Mouse (Mus musculus): ENCODE data around the gene Nfatc2. TPM values are rescaled to one million over a fixed set of nuclear protein-coding genes. Genes with fewer than 3 reads are reported as not detected.

The Nfatc2 gene
- polyA plus RNA-seq, 1 experiment = 1.0 TPM

- no peak for TF ChIP-seq GATA1 (IDR thresholded peaks at IDR 0.05; ENCODE audit: borderline replicate concordance, low read length)
- no peak for TF ChIP-seq FLI1 (IDR thresholded peaks at IDR 0.05; ENCODE audit: low read length)
- no peaks in the 10 kb centered on the region for H3K36me3 ChIP-seq (replicated peaks; ENCODE audit: low read length)
- H3K4me3 ChIP-seq (replicated peaks) = no peak overlapping the region
- H3K27me3 ChIP-seq (replicated peaks) = peaks cover 82% of the 10 kb centered on the region
- peaks cover 21% of the 10 kb centered on the region; the same call in 1 of the 2 replicates for H3K4me1 ChIP-seq
- no peaks in the 10 kb centered on the region for H3K9me3 ChIP-seq
These were observed 55.4 kb downstream of the Nfatc2 start for GRCm38 (mm10) chr2:168545901-168546557.

DNA sequence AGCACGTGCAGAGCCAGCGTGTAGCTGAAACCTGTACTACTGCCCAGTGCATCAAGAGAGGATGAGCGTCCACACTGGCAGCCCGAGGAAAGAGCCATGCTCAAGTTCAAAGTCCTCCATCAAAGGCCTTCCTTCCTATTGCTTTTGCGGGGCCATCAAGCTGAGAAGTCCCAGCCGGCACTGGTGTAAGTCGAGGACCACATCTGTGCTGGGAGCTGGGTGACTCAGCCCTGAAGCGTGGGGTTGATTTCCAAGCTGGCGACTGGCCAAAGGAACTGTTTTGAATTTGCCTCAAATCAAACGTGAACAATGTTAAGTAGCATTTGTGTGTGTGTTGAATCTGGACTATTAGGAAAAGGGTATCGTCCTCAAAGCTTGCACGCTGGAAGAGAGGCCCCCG is 57.4 kb downstream of the Nfatc2 start:
- Histone ChIP-seq H3K4me1 (peaks cover 34% of the 10 kb centered on the region), H3K27me3 (replicated peaks) (peaks cover 69% of the 10 kb centered on the region), H3K36me3 (replicated peaks; ENCODE audit: low read length) (no peaks in the 10 kb centered on the region), H3K4me3 (replicated peaks) (no peak overlapping the region), H3K9me3 (no peaks in the 10 kb centered on the region)
- TF ChIP-seq GATA1 (IDR thresholded peaks at IDR 0.05; ENCODE audit: borderline replicate concordance, low read length) = no peak
- no peak for TF ChIP-seq FLI1 (IDR thresholded peaks at IDR 0.05; ENCODE audit: low read length)

GRCm38 (mm10) chr2:168543026-168543425 is 58.4 kb downstream of the Nfatc2 start:
- TF ChIP-seq FLI1 (IDR thresholded peaks at IDR 0.05; ENCODE audit: low read length) = no peak
- TF ChIP-seq GATA1 (IDR thresholded peaks at IDR 0.05; ENCODE audit: borderline replicate concordance, low read length) = no peak
- no peaks in the 10 kb centered on the region for H3K9me3 ChIP-seq
- no peak overlapping the region for H3K4me3 ChIP-seq (replicated peaks)
- H3K4me1 ChIP-seq = peaks cover 43% of the 10 kb centered on the region
- peaks cover 66% of the 10 kb centered on the region for H3K27me3 ChIP-seq (replicated peaks)
- no peaks in the 10 kb centered on the region for H3K36me3 ChIP-seq (replicated peaks; ENCODE audit: low read length)

DNA sequence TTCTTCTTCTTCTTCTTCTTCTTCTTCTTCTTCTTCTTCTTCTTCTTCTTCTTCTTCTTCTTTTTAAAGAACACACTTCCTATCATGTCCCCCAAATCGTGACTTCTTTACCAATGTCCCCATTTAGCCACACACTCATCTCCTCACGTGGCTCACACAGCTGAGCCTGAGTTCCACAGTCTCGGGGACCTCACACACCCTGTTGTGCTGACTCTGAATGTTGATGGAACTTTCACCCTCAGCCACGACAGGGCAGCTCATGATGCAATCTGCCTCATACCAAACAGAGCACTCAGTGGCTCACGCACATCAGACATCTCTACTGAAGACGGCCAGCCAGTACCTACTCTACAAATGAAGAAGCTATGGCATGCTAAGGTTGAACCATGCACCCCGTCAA is 60.2 kb downstream of the Nfatc2 start:
- H3K4me3 ChIP-seq (replicated peaks) = no peak overlapping the region
- peaks cover 65% of the 10 kb centered on the region for H3K27me3 ChIP-seq (replicated peaks)
- TF ChIP-seq FLI1 (IDR thresholded peaks at IDR 0.05; ENCODE audit: low read length) (no peak), GATA1 (IDR thresholded peaks at IDR 0.05; ENCODE audit: borderline replicate concordance, low read length) (no peak)
- no peaks in the 10 kb centered on the region for H3K9me3 ChIP-seq
- H3K4me1 ChIP-seq = peaks cover 46% of the 10 kb centered on the region
- H3K36me3 ChIP-seq (replicated peaks; ENCODE audit: low read length) = peaks cover 2% of the 10 kb centered on the region

DNA sequence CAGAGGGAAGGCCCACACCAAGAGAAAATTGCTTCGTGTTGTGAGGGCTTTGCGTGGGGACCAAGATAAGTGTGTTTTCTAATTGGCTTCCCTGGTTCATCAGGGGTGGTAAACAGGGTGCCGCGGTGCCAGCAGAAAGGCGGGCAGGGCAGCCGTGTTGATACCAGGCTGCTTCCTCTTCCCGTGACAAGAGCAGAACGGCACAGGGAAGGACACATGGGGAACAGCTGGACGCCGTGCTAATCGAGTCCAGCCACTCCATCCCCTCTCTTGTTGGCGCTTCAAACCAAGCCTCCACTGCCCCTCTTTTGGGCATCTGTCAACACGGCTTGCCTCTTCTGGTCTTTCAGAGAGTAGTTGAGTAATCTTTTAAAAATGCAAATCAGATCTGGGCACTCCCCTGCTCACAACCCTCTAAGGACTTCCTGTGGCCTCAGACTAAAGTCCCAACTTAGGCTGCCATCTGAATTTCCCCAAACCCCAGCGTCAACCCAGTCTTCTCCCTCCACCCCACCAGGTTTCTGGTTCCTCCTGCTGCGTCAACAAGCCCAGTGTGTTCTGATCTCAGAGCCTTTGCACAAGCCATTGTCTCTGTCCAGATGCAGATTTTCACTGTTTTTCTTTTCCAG is 61.7 kb downstream of the Nfatc2 start:
- TF ChIP-seq FLI1 (IDR thresholded peaks at IDR 0.05; ENCODE audit: low read length) = no peak
- TF ChIP-seq GATA1 (IDR thresholded peaks at IDR 0.05; ENCODE audit: borderline replicate concordance, low read length) = no peak
- Histone ChIP-seq H3K27me3 (replicated peaks) (peaks cover 65% of the 10 kb centered on the region), H3K36me3 (replicated peaks; ENCODE audit: low read length) (peaks cover 12% of the 10 kb centered on the region), H3K9me3 (no peaks in the 10 kb centered on the region), H3K4me3 (replicated peaks) (peak overlapping the region; percentile 74), H3K4me1 (peaks cover 39% of the 10 kb centered on the region)

GRCm38 (mm10) chr2:168539026-168539425 is 62.4 kb downstream of the Nfatc2 start:
- Histone ChIP-seq H3K4me3 (replicated peaks) (peak overlapping the region; percentile 19), H3K4me1 (peaks cover 36% of the 10 kb centered on the region), H3K36me3 (replicated peaks; ENCODE audit: low read length) (peaks cover 19% of the 10 kb centered on the region), H3K27me3 (replicated peaks) (peaks cover 68% of the 10 kb centered on the region), H3K9me3 (no peaks in the 10 kb centered on the region)
- TF ChIP-seq FLI1 (IDR thresholded peaks at IDR 0.05; ENCODE audit: low read length) (no peak), GATA1 (IDR thresholded peaks at IDR 0.05; ENCODE audit: borderline replicate concordance, low read length) (no peak)

- H3K27me3 ChIP-seq (replicated peaks) = peaks cover 60% of the 10 kb centered on the region
- no peak overlapping the region for H3K4me3 ChIP-seq (replicated peaks)
- H3K9me3 ChIP-seq = no peaks in the 10 kb centered on the region
- no peak for TF ChIP-seq GATA1 (IDR thresholded peaks at IDR 0.05; ENCODE audit: borderline replicate concordance, low read length)
- no peak for TF ChIP-seq FLI1 (IDR thresholded peaks at IDR 0.05; ENCODE audit: low read length)
- peaks cover 55% of the 10 kb centered on the region for H3K36me3 ChIP-seq (replicated peaks; ENCODE audit: low read length)
- peaks cover 34% of the 10 kb centered on the region for H3K4me1 ChIP-seq
These were observed 69.2 kb downstream of the Nfatc2 start for GRCm38 (mm10) chr2:168532061-168532833.

DNA sequence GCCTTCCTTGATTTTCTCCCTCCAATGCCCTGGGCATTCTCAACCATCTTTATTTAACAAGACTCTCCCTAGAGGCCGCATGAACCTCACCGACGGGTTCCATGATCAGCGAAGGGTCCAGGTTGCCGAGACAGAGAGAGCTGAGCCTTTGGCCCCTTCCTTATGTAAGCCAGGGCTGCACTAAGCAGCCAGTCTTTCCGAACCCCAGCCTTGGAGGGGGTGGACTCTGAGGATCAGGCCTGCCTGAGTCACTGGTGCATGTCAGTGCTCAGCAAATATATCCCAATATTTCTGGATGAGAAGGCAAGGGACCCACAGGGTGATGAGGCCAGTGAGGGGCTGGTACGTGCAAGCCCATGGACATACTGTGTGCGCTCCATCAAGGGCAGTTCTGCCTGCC is 72.9 kb downstream of the Nfatc2 start:
- Histone ChIP-seq H3K36me3 (replicated peaks; ENCODE audit: low read length) (peaks cover 44% of the 10 kb centered on the region), H3K4me1 (peaks cover 67% of the 10 kb centered on the region)
- TF ChIP-seq FLI1 (IDR thresholded peaks at IDR 0.05; ENCODE audit: low read length) = no peak
- no peak for TF ChIP-seq GATA1 (IDR thresholded peaks at IDR 0.05; ENCODE audit: borderline replicate concordance, low read length)

DNA sequence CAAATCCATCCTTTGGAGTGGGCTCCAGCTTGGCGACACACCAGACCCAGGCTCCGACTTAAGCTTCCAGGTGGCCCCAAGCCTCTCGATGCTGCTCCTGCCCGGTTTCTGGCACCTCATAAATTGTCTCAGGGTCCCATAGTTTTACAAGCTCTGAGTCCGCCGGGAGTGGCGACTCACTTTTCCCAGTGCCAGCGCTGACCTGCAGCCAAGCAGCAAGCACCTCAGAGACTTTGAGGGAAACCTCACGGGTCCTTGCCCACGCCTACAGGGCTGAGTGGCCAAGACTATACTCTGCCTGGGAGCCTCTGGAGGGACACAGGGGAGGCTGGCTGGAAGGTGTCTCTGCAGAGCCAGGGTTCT is 74.0 kb downstream of the Nfatc2 start:
- no peak overlapping the region for H3K4me3 ChIP-seq (replicated peaks)
- peaks cover 71% of the 10 kb centered on the region for H3K4me1 ChIP-seq
- H3K9me3 ChIP-seq = peaks cover 7% of the 10 kb centered on the region; the same call in 1 of the 2 replicates
- H3K27me3 ChIP-seq (replicated peaks) = peaks cover 22% of the 10 kb centered on the region
- H3K36me3 ChIP-seq (replicated peaks; ENCODE audit: low read length) = peaks cover 49% of the 10 kb centered on the region
- no peak for TF ChIP-seq GATA1 (IDR thresholded peaks at IDR 0.05; ENCODE audit: borderline replicate concordance, low read length)
- TF ChIP-seq FLI1 (IDR thresholded peaks at IDR 0.05; ENCODE audit: low read length) = no peak

More for the DNA sequence above, 72.9 kb downstream of the Nfatc2 start:
- Histone ChIP-seq H3K9me3 (peaks cover 7% of the 10 kb centered on the region; the same call in 1 of the 2 replicates), H3K27me3 (replicated peaks) (peaks cover 31% of the 10 kb centered on the region), H3K4me3 (replicated peaks) (no peak overlapping the region)

Measured in megakaryocyte, embryonic 14.5 days (primary cell).